Mouse (Mus musculus): ENCODE results near the gene St5.

DNA sequence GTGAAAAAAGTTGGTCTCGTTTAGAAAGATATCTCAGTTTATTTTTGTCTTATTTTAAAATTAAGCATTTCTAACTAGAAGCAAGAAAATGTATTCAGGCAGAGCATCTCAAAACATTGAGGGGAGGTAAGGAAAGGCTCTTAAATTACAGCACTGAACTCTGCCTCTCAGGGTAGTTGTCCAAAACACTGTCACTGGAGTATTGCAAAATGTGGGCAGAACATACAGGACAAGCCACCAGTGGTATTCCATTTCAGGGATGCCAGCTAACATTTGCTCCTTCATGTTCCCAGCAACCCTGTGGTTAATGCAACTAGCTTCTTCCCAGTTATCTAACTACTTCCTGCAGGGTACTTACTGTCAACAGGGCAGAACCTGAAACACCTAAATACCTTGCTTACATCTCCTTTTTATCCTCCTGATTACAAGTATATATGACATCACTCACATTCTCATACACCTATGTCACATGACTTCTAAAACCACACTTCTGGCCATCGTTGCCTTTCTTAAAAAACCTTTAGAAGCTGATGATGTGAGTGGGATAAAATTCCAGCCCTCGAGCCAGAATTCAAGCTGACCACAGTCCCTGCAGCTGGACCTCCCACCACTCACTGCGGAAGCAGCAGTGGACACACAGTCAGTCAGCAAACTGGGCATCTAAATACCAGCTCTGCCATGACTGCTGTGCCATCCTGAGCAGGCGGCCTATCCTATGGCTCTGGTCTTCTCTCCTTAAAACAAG is 33.8 kb downstream of the St5 start:
- TF ChIP-seq CTCF (conservative IDR thresholded peaks at IDR 0.05; ENCODE audit: insufficient read depth, insufficient read length, low read depth, low read length) = no peak
- TF ChIP-seq POLR2A (IDR thresholded peaks at IDR 0.05; ENCODE audit: low read depth, low read length) = no peak

Measured in kidney, adult 2 months (tissue).